Mouse (Mus musculus) gonadal fat pad, adult 2 months (tissue): ENCODE measurements around the gene Mif4gd. TPM values are rescaled to one million over a fixed set of nuclear protein-coding genes. Genes with fewer than 3 reads are reported as not detected.

ENCODE experiments used
- DNase-seq: peaks from one replicate; pipeline ENCODE4 v3.0.0-alpha.2; 2012; ENCODE audit warnings: low read depth
- polyA plus RNA-seq: library from polyadenylated mRNA; depleted of rRNA; stranded (reverse); fragments of >200 nt; gene quantifications from 2 replicates; pipeline ENCODE4 v1.2.3, GENCODE M21; 2012

Gene Mif4gd
- polyA plus RNA-seq, 1 experiment = 132 TPM

GRCm38 (mm10) chr11:115632862-115633261, 20.1 kb upstream of the Mif4gd start:
- no peak for DNase-seq

GRCm38 (mm10) chr11:115632247-115632646, 19.5 kb upstream of the Mif4gd start:
- no peak for DNase-seq

GRCm38 (mm10) chr11:115631505-115631890, 18.7 kb upstream of the Mif4gd start:
- no peak for DNase-seq

- no peak for DNase-seq
Observed at GRCm38 (mm10) chr11:115630532-115631504, 18.0 kb upstream of the Mif4gd start.

- no peak for DNase-seq
Observed at GRCm38 (mm10) chr11:115629734-115630531, 17.2 kb upstream of the Mif4gd start.

- no peak for DNase-seq
Observed at GRCm38 (mm10) chr11:115628465-115629101, 15.8 kb upstream of the Mif4gd start.

- peak; percentile 99 for DNase-seq
Observed at GRCm38 (mm10) chr11:115627705-115628464, 15.1 kb upstream of the Mif4gd start, which contains the start of gene Slc25a19. Gene Slc25a19 (minus strand): TSS chr11:115628295.

- DNase-seq = no peak
Observed at GRCm38 (mm10) chr11:115626824-115627616, 14.3 kb upstream of the Mif4gd start.

- DNase-seq = no peak
Observed at GRCm38 (mm10) chr11:115625877-115626276, 13.1 kb upstream of the Mif4gd start.

- DNase-seq = no peak
Observed at GRCm38 (mm10) chr11:115623487-115624070, 10.8 kb upstream of the Mif4gd start.

- DNase-seq = no peak
Observed at GRCm38 (mm10) chr11:115619949-115620348, 7.2 kb upstream of the Mif4gd start.

- DNase-seq = no peak
Observed at GRCm38 (mm10) chr11:115618732-115619516, 6.2 kb upstream of the Mif4gd start.

GRCm38 (mm10) chr11:115618001-115618400, 5.2 kb upstream of the Mif4gd start:
- no peak for DNase-seq

GRCm38 (mm10) chr11:115616893-115617292, 4.1 kb upstream of the Mif4gd start:
- DNase-seq = no peak

GRCm38 (mm10) chr11:115616371-115616770, 3.6 kb upstream of the Mif4gd start:
- no peak for DNase-seq

GRCm38 (mm10) chr11:115615875-115616274, 3.1 kb upstream of the Mif4gd start:
- DNase-seq = no peak

GRCm38 (mm10) chr11:115615108-115615825, 2.5 kb upstream of the Mif4gd start:
- DNase-seq = no peak

GRCm38 (mm10) chr11:115614346-115615107, 1.8 kb upstream of the Mif4gd start:
- no peak for DNase-seq
